Mouse (Mus musculus) lung, embryonic 14.5 days (tissue): ENCODE measurements around the gene Fam180a. TPM values are rescaled to one million over a fixed set of nuclear protein-coding genes. Genes with fewer than 3 reads are reported as not detected.

Source experiments
- ATAC-seq: fragments of 200-750 bp; cut with Nextera tagmentation; 2 replicates; pipeline ENCODE4 v1.8.0; 2017; ENCODE audit warnings: mild to moderate bottlenecking, moderate TSS enrichment, moderate library complexity; ENCODE audit not compliant: insufficient read depth
- DNase-seq: peaks from one replicate; pipeline ENCODE4 v3.0.0-alpha.2; 2015
- H3K27ac ChIP-seq: fragments of 300-500 bp; sonication (generic); 2 replicates; pipeline ENCODE4 v1.5.1; 2014; ENCODE audit warnings: low read depth, mild to moderate bottlenecking, moderate library complexity
- H3K27me3 ChIP-seq: fragments of 300-500 bp; sonication (generic); 2 replicates; pipeline ENCODE4 v1.6.1; 2014; ENCODE audit warnings: low read length, control low read depth; ENCODE audit not compliant: insufficient read depth
- H3K36me3 ChIP-seq: fragments of 300-500 bp; sonication (generic); 2 replicates; pipeline ENCODE4 v1.6.1; 2014; ENCODE audit warnings: control low read depth; ENCODE audit not compliant: insufficient read depth
- H3K4me1 ChIP-seq: fragments of 300-500 bp; sonication (generic); 2 replicates; pipeline ENCODE4 v1.6.1; 2014; ENCODE audit warnings: antibody characterized with exemption, control low read depth; ENCODE audit not compliant: insufficient read depth
- H3K4me2 ChIP-seq: fragments of 300-500 bp; sonication (generic); 2 replicates; pipeline ENCODE4 v1.6.1; 2014; ENCODE audit warnings: mild to moderate bottlenecking
- H3K4me3 ChIP-seq: fragments of 300-500 bp; sonication (generic); 2 replicates; pipeline ENCODE4 v1.5.1; 2014; ENCODE audit warnings: low read depth, low read length
- H3K9ac ChIP-seq: fragments of 300-500 bp; sonication (generic); 2 replicates; pipeline ENCODE4 v1.6.1; 2014
- H3K9me3 ChIP-seq: fragments of 300-500 bp; sonication (generic); 2 replicates; pipeline ENCODE4 v1.6.1; 2016; ENCODE audit warnings: low read depth, low read length, control low read depth
- CTCF ChIP-seq: IDR thresholded peaks from 2 replicates; pipeline ENCODE4 v1.5.1; 2016; ENCODE audit warnings: antibody characterized with exemption, low read depth
- WGBS: fragments of 180-500 bp; shearing (Covaris S2); extraction: QIAGEN DNeasy Blood & Tissue Kit; methylation state at CpG from one replicate; pipeline ENCODE4 v1.1.7; 2014; 5-methylcytosine and 5-hydroxymethylcytosine counted together
- polyA plus RNA-seq: library from polyadenylated mRNA; unstranded; fragments of >200 nt; fragmentation: Nextera tagmentation; extraction: Ambion mirVana; gene quantifications from 2 replicates; pipeline ENCODE4 v1.2.1, GENCODE M21; 2014

The Fam180a gene
- polyA plus RNA-seq, 1 experiment from 2014 or later, result 0.74 TPM

DNA sequence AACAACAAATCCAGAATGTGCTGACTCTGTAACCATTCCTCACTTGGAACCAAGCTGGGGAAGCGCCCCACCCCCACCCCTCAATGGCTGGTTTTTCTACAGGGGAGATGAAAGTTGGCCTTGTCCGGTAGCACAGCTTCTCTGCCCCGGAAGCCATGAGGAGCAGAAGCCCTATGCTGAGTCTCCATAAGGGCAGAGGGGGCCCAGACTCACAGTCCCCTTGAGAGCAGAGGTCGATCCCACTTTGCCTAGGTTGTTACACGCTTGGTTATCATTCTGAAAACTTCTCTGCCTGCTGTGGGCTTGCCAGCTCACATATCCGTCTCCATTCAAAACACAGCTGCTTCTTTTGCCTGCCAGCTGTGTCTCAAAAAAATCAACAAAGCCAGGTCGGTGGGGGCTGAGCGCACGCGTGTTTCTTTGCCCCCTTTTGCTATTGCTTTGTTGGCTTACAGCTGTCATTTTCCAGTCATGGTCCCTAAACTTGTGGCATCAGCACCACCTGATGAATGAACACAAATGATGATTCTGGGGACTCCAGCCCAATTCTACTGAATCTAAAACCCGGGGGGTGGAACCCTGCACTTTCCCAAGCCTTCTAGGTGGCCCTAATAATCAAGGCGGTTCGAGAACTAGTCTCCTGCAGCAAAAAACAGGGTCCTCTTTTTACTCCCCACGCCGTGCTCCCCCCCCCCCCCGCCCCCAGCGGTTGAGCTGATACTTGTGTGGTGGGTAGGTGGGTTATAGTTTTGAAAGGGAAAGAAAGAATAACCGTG, 28.1 kb upstream of the Fam180a start:
- H3K9ac ChIP-seq, result no peak overlapping the region
- no peak for TF ChIP-seq CTCF
- H3K4me1 ChIP-seq, result no peaks in the 10 kb centered on the region
- ATAC-seq (peak; percentile 49), DNase-seq (peak; percentile 42)
- 15% methylated on average over 16 of the region's 18 CpGs for WGBS
- H3K4me2 ChIP-seq, result peak overlapping the region; percentile 21
- no peaks in the 10 kb centered on the region for H3K36me3 ChIP-seq
- no peak overlapping the region for H3K27ac ChIP-seq
- no peaks in the 10 kb centered on the region for H3K9me3 ChIP-seq
- no peaks in the 10 kb centered on the region for H3K27me3 ChIP-seq
- H3K4me3 ChIP-seq, result no peak overlapping the region

DNA sequence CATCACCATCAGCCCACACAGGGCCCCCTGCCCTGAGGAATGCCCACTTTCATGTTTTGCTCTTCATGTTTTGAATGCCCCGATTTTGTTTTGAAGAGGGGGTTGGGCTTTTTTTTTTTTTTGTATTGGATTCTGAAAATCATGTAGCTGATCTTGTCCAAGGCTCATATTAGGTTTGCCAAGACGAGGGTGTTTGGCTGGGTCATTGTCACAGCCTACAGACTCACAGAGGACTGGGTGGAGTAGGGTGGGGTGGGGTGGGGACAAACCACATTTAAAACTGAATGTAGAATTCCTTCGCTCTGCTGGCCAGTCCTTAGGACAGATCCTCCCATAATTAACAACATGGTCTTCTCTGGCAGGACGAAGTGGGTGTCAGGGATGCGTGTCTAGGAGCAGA, 27.5 kb upstream of the Fam180a start:
- Histone ChIP-seq H3K27me3 (no peaks in the 10 kb centered on the region), H3K36me3 (no peaks in the 10 kb centered on the region), H3K4me3 (no peak overlapping the region), H3K9ac (no peak overlapping the region), H3K4me1 (no peaks in the 10 kb centered on the region), H3K4me2 (no peak overlapping the region), H3K9me3 (no peaks in the 10 kb centered on the region), H3K27ac (no peak overlapping the region)
- peak; percentile 35; the same call in 1 of the 2 replicates for ATAC-seq
- no peak for DNase-seq
- WGBS, result 66% methylated on average over 5 of the region's 5 CpGs
- TF ChIP-seq CTCF, result no peak

DNA sequence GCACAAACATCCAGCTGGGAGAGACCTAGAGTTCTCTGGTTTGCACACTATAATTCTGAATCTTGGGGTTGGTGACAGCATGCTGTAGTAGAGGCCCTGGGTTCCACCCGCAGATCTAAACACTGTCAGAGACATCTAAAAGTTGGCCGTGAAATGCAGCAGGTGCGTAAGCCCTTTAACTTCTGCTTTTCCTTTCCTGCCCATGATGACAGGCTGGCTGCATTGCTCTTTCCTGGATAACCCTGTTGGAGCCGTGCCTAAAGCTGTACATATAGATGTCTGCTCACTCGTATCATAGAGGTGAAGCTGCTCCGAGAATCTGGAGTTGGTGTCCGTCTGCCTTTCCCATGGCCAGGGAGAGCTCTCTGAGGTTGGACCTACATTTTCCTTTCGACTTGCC, 26.9 kb upstream of the Fam180a start:
- Histone ChIP-seq H3K4me2 (no peak overlapping the region), H3K9me3 (no peaks in the 10 kb centered on the region), H3K4me1 (no peaks in the 10 kb centered on the region), H3K27me3 (no peaks in the 10 kb centered on the region), H3K27ac (no peak overlapping the region), H3K36me3 (no peaks in the 10 kb centered on the region), H3K9ac (no peak overlapping the region), H3K4me3 (no peak overlapping the region)
- no peak for ATAC-seq
- 75% methylated on average over 8 of the region's 8 CpGs for WGBS
- no peak for DNase-seq
- TF ChIP-seq CTCF, result no peak

DNA sequence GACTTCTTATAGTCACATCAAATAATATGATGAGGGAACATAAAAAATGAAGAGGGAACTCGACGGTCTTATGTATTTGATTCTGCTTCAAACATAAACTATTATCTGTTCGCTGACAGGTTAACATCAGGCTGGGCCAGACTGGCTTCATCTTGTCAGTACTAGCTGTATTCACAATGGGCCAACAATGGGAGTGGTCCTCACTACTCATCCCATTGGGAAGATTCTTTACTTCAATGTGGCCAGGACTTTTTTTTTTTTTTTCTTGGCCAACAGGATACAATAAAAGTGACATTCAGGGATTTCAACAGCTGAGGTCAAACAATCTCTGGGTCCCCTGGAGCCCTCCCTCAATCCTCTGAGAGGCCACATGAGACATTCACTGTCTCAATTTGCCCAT, 25.9 kb upstream of the Fam180a start:
- H3K27me3 ChIP-seq, result no peaks in the 10 kb centered on the region
- 80% methylated on average over 3 of the region's 3 CpGs for WGBS
- DNase-seq, result no peak
- no peak overlapping the region for H3K27ac ChIP-seq
- H3K9me3 ChIP-seq, result no peaks in the 10 kb centered on the region
- no peak for ATAC-seq
- no peak for TF ChIP-seq CTCF
- no peak overlapping the region for H3K4me2 ChIP-seq
- H3K4me1 ChIP-seq, result no peaks in the 10 kb centered on the region
- H3K9ac ChIP-seq, result no peak overlapping the region
- H3K36me3 ChIP-seq, result no peaks in the 10 kb centered on the region
- H3K4me3 ChIP-seq, result no peak overlapping the region

DNA sequence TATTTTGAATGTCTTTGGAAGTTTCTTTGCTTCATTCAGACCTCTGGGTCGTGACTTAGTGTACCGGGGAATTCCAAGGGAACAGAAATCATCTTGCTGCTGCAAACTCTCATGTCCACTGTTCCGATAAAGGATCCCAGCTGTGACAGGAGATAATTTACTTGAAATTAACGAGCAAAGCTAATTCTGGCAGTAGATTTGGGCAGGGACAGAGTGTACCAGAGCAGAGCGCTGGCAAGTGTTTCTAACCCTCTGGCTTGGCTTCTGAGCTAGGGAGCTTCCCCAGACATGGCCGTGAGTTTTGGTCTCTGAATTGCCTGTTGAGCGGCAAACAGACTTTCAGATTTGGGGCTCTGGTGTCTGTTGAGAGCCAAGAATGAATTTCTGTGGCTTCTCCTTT, 23.8 kb upstream of the Fam180a start:
- no peaks in the 10 kb centered on the region for H3K36me3 ChIP-seq
- WGBS, result 49% methylated on average over 7 of the region's 7 CpGs
- no peak overlapping the region for H3K4me2 ChIP-seq
- no peaks in the 10 kb centered on the region for H3K9me3 ChIP-seq
- H3K4me3 ChIP-seq, result no peak overlapping the region
- no peak for TF ChIP-seq CTCF
- H3K4me1 ChIP-seq, result no peaks in the 10 kb centered on the region
- DNase-seq (no peak), ATAC-seq (no peak)
- H3K27me3 ChIP-seq, result no peaks in the 10 kb centered on the region
- no peak overlapping the region for H3K9ac ChIP-seq
- H3K27ac ChIP-seq, result no peak overlapping the region

DNA sequence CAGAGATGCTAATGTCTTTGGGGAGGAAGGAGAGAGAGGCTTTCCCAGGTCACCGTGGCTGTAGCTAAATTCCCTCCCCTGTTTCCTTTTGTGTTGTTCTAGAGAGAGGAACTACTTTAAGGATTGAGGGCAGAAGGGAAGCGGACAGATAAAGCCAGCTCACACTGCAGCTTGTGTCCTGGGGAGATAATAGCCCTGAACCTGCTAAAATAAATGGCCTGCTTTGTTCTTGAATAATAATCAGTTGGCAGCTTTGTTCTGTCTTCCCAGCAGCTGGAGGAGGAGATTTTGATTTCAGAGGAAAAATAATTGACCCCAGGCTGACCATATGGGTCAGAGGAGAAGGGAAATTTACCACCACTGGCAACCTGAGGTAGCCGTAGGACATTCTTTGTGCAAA, 12.7 kb upstream of the Fam180a start:
- ATAC-seq (no peak), DNase-seq (no peak)
- 23% methylated on average over 3 of the region's 3 CpGs for WGBS
- Histone ChIP-seq H3K9ac (no peak overlapping the region), H3K4me1 (no peaks in the 10 kb centered on the region), H3K9me3 (no peaks in the 10 kb centered on the region), H3K27me3 (no peaks in the 10 kb centered on the region), H3K27ac (no peak overlapping the region), H3K4me3 (no peak overlapping the region), H3K4me2 (no peak overlapping the region), H3K36me3 (no peaks in the 10 kb centered on the region)
- no peak for TF ChIP-seq CTCF

GRCm38 (mm10) chr6:35337836-35338235, 11.9 kb upstream of the Fam180a start:
- DNase-seq, result no peak
- no peak for ATAC-seq
- 49% methylated on average over 8 of the region's 8 CpGs for WGBS
- no peak overlapping the region for H3K27ac ChIP-seq
- no peak overlapping the region for H3K4me2 ChIP-seq
- no peaks in the 10 kb centered on the region for H3K36me3 ChIP-seq
- H3K9me3 ChIP-seq, result no peaks in the 10 kb centered on the region
- no peak overlapping the region for H3K9ac ChIP-seq
- no peaks in the 10 kb centered on the region for H3K4me1 ChIP-seq
- no peak overlapping the region for H3K4me3 ChIP-seq
- no peaks in the 10 kb centered on the region for H3K27me3 ChIP-seq
- TF ChIP-seq CTCF, result no peak
